Mouse (Mus musculus) lung, adult 2 months (tissue): ENCODE measurements around the gene Chac2. TPM values are rescaled to one million over a fixed set of nuclear protein-coding genes. Genes with fewer than 3 reads are reported as not detected.

Source experiments
- DNase-seq: peaks from one replicate; pipeline ENCODE4 v3.0.0; 2022
- H3K4me1 ChIP-seq: fragments of 200-500 bp; 2 replicates; pipeline ENCODE4 v1.6.1; 2011; ENCODE audit warnings: low read length; ENCODE audit not compliant: control insufficient read depth, insufficient read depth
- H3K4me3 ChIP-seq: fragments of 200-500 bp; replicated peaks from 2 replicates; pipeline ENCODE3; 2011; ENCODE audit warnings: low read depth, mild to moderate bottlenecking, control low read depth, low read length; ENCODE audit errors: extremely low read depth
- CTCF ChIP-seq: fragments of 200-500 bp; IDR thresholded peaks from 2 replicates; pipeline ENCODE4 v1.5.1; 2011; ENCODE audit warnings: mild to moderate bottlenecking, low read length, control low read depth; ENCODE audit not compliant: insufficient read depth
- POLR2A ChIP-seq: fragments of 200-500 bp; IDR thresholded peaks from 2 replicates; pipeline ENCODE4 v1.6.1; 2011; ENCODE audit warnings: low read depth, mild to moderate bottlenecking, control low read depth, low read length, borderline replicate concordance; ENCODE audit errors: extremely low read depth
- WGBS: fragments of 180-500 bp; shearing (Covaris S2); methylation state at CpG from one replicate; pipeline ENCODE4 v1.1.7; 2018; 5-methylcytosine and 5-hydroxymethylcytosine counted together
- polyA plus RNA-seq: library from polyadenylated mRNA; depleted of rRNA; stranded (reverse); fragments of >200 nt; gene quantifications from 2 replicates; pipeline ENCODE4 v1.2.3, GENCODE M21; 2012; rRNA removed

Gene Chac2
- polyA plus RNA-seq, 1 experiment: 1.8 TPM

DNA sequence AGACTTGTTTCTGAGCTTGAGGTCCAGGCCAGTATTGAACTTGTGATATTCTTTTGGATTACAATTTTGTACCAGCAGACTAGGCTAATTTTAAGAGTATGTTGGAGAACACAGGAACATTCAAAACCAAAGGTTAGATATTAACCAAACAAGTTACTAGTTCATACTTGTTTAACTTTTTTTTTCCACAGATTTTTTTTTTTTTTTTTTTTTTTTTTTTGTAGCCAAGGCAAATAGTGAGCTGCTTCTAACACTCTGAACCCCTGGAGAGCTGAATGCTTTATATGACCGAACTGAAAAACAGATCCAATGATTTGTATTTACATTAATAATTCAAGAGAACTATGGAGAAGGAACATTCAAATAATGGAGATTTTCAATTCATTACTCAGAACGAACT is 913 bp downstream of the Chac2 start:
- Histone ChIP-seq H3K4me3 (no peak overlapping the region), H3K4me1 (no peaks in the 10 kb centered on the region; the same call in none of the 2 replicates)
- TF ChIP-seq CTCF (no peak), POLR2A (no peak)
- WGBS: 48% methylated on average over 2 of the region's 2 CpGs
- DNase-seq: no peak

DNA sequence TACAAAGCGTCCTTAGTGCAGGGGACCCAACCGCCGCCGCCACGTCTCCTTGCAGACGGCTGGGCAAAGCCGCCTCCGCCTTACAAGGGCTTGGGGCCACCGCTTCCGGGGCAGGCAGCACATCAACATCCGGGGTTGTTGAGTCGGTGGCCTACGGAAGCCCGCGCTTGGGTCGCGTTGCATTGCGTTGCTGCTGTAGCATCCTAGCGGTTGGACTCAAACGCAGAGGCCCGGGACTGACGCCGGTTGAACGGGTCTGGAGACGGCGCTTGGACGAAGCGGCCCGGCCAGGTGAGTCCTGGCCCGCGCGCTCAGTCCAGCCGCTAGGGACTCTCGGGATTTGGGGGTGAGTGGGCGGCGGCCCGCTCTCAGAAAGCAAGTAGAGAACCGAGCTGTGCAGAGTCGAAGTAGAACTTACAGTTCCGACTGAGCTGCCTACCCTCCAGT is 31.8 kb downstream of the Chac2 start, which contains the start of gene Erlec1:
Erlec1 (minus strand) TSS at position 57 of the 447 bp plus-strand sequence.
- no peaks in the 10 kb centered on the region; the same call in 1 of the 2 replicates for H3K4me1 ChIP-seq
- peak within 1 kb of the TSS; percentile 80 for H3K4me3 ChIP-seq
- under 1% methylated on average over 40 of the region's 40 CpGs for WGBS
- DNase-seq: peak; percentile 79
- TF ChIP-seq POLR2A: peak; percentile 76; the same call in 1 of the 2 replicates
- TF ChIP-seq CTCF: no peak

DNA sequence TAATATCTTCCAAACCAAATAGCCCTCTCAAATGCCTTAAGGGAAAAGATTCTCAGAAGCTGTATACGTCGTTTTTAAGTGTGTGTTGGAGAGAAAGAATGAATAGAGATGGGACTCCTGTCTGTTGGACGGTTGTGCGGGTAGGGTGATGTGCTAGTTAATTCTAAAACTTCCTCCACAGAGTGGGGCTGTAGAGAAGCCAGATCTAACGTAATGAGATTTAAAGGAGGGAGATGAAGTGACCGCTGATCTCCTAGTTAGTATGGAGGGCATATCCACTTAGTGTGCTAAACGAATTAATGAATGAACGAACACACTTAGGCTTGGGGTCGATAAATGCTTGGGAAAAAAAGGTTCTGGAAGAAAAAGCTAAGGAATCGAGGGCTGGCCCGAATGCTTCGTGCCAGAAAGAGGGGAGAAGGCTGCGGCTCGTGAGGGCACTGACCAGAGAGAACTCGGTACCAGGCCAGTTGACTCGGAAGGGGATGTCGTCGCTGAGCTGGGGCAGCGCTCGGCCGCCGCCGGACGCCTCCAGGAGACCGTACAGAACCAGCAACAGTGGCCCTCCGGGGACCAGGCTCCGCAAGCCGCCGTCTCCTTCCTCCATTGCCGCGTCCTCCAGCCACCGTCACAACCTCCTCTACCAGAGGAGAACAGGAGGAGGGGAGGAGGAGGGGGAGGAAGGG is 32.5 kb downstream of the Chac2 start:
- TF ChIP-seq POLR2A: no peak
- no peak for TF ChIP-seq CTCF
- peak; percentile 51 for DNase-seq
- H3K4me3 ChIP-seq: peak overlapping the region; percentile 69
- WGBS: under 1% methylated on average over 32 of the region's 32 CpGs
- no peaks in the 10 kb centered on the region; the same call in 1 of the 2 replicates for H3K4me1 ChIP-seq

DNA sequence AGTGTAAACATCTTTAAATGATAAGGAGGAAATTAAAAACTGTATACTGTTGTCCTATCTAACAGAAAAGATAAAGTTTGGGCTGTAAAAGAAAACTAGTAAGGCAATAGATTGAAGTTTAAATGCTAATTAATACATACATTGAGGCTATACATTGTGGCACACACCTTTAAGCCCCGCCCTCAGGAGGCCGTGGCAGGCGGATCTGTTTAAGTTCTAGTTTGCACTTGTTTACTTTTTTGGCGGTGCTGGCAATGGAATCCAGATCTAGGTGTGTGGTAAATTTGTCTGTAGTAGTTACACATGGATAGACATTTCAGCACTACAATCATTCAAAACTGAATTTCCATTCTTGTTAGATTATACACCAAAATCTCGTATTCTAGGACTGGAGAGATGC is 33.3 kb downstream of the Chac2 start:
- no peaks in the 10 kb centered on the region; the same call in 1 of the 2 replicates for H3K4me1 ChIP-seq
- no peak overlapping the region for H3K4me3 ChIP-seq
- no peak for DNase-seq
- TF ChIP-seq POLR2A (no peak), CTCF (no peak)
- 40% methylated on average over 5 of the region's 5 CpGs for WGBS

DNA sequence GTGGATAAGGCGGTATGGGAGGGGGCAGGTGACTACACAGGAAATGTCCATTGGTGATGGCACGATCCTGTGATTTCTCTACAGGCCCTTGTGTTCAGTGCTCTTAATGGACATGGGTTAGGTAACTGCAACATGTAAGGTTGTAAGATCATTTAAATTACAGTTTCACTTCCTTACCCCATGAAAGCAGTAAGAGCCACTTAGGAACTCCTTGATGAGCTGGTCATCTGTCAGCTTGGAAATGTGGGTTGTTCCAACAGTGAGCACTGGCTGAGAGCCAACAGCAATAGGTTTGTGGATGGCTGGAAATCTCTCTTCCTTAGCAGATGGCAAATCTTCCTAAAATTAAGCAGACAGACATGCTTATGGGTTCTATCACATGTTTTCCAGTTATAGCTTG is 42.6 kb downstream of the Chac2 start:
- TF ChIP-seq CTCF (no peak), POLR2A (no peak)
- H3K4me1 ChIP-seq: no peaks in the 10 kb centered on the region
- 82% methylated on average over 2 of the region's 2 CpGs for WGBS
- no peak for DNase-seq
- H3K4me3 ChIP-seq: no peak overlapping the region

DNA sequence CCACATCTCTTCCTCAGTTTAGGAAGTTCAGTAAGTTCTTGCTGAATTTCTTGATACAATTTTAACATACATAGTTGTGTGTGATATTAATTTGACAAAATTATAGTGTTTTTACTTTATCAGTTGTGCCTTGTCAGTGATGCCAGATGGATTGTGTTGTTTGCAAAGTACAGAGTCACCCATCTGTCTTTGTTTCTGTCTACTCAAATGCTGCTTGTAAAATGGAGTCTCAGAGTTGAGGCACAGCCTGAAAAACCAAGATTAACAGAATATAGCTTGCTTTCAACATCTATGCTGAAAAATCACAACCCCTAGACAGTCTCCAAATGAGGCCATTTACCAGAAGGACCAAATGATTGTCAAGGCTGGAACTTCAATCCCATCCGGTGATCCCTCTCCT is 57.7 kb downstream of the Chac2 start:
- DNase-seq: no peak
- 100% methylated on average over 1 of the region's 1 CpGs for WGBS
- Histone ChIP-seq H3K4me1 (no peaks in the 10 kb centered on the region), H3K4me3 (no peak overlapping the region)
- TF ChIP-seq CTCF (no peak), POLR2A (no peak)

DNA sequence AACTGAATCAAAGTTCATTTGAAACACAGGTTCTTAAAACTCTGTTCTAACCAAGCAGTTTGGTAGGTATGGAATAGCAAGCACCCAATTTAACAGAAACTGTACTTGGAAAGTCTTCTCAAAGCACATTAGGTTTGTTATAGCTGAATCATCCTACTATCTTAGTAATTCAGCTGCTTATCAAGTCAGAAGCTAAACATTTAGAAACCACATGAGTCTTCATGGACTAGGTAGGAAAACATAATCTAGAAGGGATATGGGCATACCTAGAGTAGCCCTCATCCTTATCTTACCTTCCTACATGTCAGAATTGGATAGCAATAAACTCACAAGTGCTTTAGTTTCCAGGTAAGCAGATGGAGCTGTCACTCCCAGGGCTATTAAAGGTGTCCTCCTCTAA is 58.1 kb downstream of the Chac2 start:
- DNase-seq: no peak
- Histone ChIP-seq H3K4me1 (no peaks in the 10 kb centered on the region), H3K4me3 (no peak overlapping the region)
- no peak for TF ChIP-seq POLR2A
- TF ChIP-seq CTCF: no peak

Other genes starting within 250 kb of the Chac2 start
- gene Psme4, start 214.6 kb downstream of the Chac2 start, polyA plus RNA-seq: 5.4 and 11.1 TPM in 2 replicates
- gene Gpr75, start 101.0 kb downstream of the Chac2 start, polyA plus RNA-seq: 0.05 and 0.07 TPM in 2 replicates
- gene Asb3, start 100.9 kb downstream of the Chac2 start, polyA plus RNA-seq: 1.5 and 2.7 TPM in 2 replicates
- 16.3 and 22.0 TPM in 2 replicates for gene Erlec1, start 32.0 kb downstream of the Chac2 start, polyA plus RNA-seq
- not detected in 2 replicates for gene Gm17332, start 196.1 kb upstream of the Chac2 start, polyA plus RNA-seq